Mouse (Mus musculus) heart, embryonic 16.5 days (tissue): ENCODE results near the gene S100a3. TPM values are rescaled to one million over a fixed set of nuclear protein-coding genes. Genes with fewer than 3 reads are reported as not detected.

Experiments used
- ATAC-seq: fragments of 200-750 bp; cut with Nextera tagmentation; replicated peaks from 2 replicates; pipeline ENCODE4 v1.8.0; 2017; ENCODE audit warnings: moderate number of reproducible peaks; ENCODE audit not compliant: insufficient read depth, low FRiP score; ENCODE audit errors: extremely low read depth
- H3K27ac ChIP-seq: fragments of 300-500 bp; sonication (generic); 2 replicates; pipeline ENCODE4 v1.5.1; 2014; ENCODE audit warnings: mild to moderate bottlenecking, low read length, control low read depth, moderate library complexity
- H3K27me3 ChIP-seq: fragments of 300-500 bp; sonication (generic); 2 replicates; pipeline ENCODE4 v1.6.1; 2014; ENCODE audit warnings: low read length, mixed read lengths; ENCODE audit not compliant: control insufficient read depth, insufficient read depth
- H3K36me3 ChIP-seq: fragments of 300-500 bp; sonication (generic); 2 replicates; pipeline ENCODE4 v1.6.1; 2014; ENCODE audit not compliant: control insufficient read depth, insufficient read depth
- H3K4me1 ChIP-seq: fragments of 300-500 bp; sonication (generic); 2 replicates; pipeline ENCODE4 v1.6.1; 2014; ENCODE audit warnings: low read length, mixed read lengths; ENCODE audit not compliant: control insufficient read depth, insufficient read depth
- H3K4me2 ChIP-seq: fragments of 300-500 bp; sonication (generic); 2 replicates; pipeline ENCODE4 v1.6.1; 2014; ENCODE audit warnings: low read depth, mild to moderate bottlenecking, control low read depth, low read length
- H3K4me3 ChIP-seq: fragments of 300-500 bp; sonication (generic); 2 replicates; pipeline ENCODE4 v1.5.1; 2014; ENCODE audit warnings: mild to moderate bottlenecking, control low read depth, low read length
- H3K9ac ChIP-seq: fragments of 300-500 bp; sonication (generic); 2 replicates; pipeline ENCODE4 v1.6.1; 2014; ENCODE audit warnings: low read length, control low read depth
- H3K9me3 ChIP-seq: fragments of 300-500 bp; sonication (generic); replicated peaks from 2 replicates; pipeline ENCODE4 v1.6.1; 2016; ENCODE audit warnings: low read length; ENCODE audit not compliant: control insufficient read depth
- WGBS: fragments of 180-500 bp; shearing (Covaris S2); extraction: QIAGEN DNeasy Blood & Tissue Kit; methylation state at CpG from one replicate; pipeline ENCODE4 v1.1.7; 2014; 5-methylcytosine and 5-hydroxymethylcytosine counted together
- polyA plus RNA-seq: library from polyadenylated mRNA; unstranded; fragments of >200 nt; fragmentation: Nextera tagmentation; extraction: Ambion mirVana; gene quantifications from 2 replicates; pipeline ENCODE4 v1.2.1, GENCODE M21; 2015

The S100a3 gene
- polyA plus RNA-seq, 1 experiment from 2014 or later, result 3.8 TPM

- H3K27ac ChIP-seq, result no peak overlapping the region
- no peak overlapping the region for H3K4me3 ChIP-seq
- ATAC-seq, result no peak
- H3K4me2 ChIP-seq, result no peak overlapping the region
- WGBS, result 94% methylated on average over 1 of the region's 1 CpGs
- H3K9me3 ChIP-seq, result 0 out of 2 replicates have a peak, but pooled peaks cover 2% of the 10 kb centered on the region
- no peak overlapping the region for H3K9ac ChIP-seq
- H3K27me3 ChIP-seq, result no peaks in the 10 kb centered on the region
- no peaks in the 10 kb centered on the region for H3K36me3 ChIP-seq
- H3K4me1 ChIP-seq, result peaks cover 5% of the 10 kb centered on the region; the same call in 1 of the 2 replicates
Measured at GRCm38 (mm10) chr3:90582156-90582555, 21.8 kb downstream of the S100a3 start.

- Histone ChIP-seq H3K36me3 (no peaks in the 10 kb centered on the region), H3K9ac (no peak overlapping the region), H3K9me3 (0 out of 2 replicates have a peak, but pooled peaks cover 2% of the 10 kb centered on the region), H3K4me3 (no peak overlapping the region), H3K27ac (no peak overlapping the region), H3K27me3 (no peaks in the 10 kb centered on the region), H3K4me1 (peaks cover 9% of the 10 kb centered on the region), H3K4me2 (no peak overlapping the region)
- WGBS, result 81% methylated on average over 4 of the region's 4 CpGs
- no peak for ATAC-seq
Measured at GRCm38 (mm10) chr3:90582556-90582955, 22.2 kb downstream of the S100a3 start.

- no peaks in the 10 kb centered on the region for H3K36me3 ChIP-seq
- H3K4me1 ChIP-seq, result peaks cover 10% of the 10 kb centered on the region
- WGBS, result 37% methylated on average over 3 of the region's 3 CpGs
- H3K4me2 ChIP-seq, result no peak overlapping the region
- 0 out of 2 replicates have a peak, but pooled peaks cover 2% of the 10 kb centered on the region for H3K9me3 ChIP-seq
- H3K27ac ChIP-seq, result no peak overlapping the region
- no peak for ATAC-seq
- no peaks in the 10 kb centered on the region for H3K27me3 ChIP-seq
- no peak overlapping the region for H3K9ac ChIP-seq
- H3K4me3 ChIP-seq, result no peak overlapping the region
Measured at GRCm38 (mm10) chr3:90583893-90584292, 23.5 kb downstream of the S100a3 start.

DNA sequence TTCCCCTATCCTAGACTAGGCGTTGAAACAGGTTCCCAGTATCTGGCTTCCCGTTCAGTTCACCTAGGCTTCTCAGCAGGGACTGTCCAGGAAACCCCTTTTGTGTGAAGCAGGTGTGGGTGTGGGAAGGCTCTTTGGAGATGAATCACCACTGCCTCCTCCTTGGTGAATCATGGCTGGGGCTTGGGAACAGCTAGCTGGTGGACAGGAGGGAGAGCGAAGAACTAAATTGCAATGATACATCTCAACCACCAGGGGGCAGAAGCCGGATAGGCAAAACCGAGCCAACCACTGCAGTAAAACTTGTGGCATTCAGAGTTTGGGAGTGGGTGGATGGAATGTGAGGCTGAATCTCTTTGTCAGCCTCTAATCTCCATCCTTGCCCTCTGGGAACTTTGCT is 25.2 kb downstream of the S100a3 start:
- Histone ChIP-seq H3K9me3 (0 out of 2 replicates have a peak, but pooled peaks cover 2% of the 10 kb centered on the region), H3K27ac (no peak overlapping the region), H3K4me1 (peaks cover 9% of the 10 kb centered on the region; the same call in 1 of the 2 replicates), H3K36me3 (no peaks in the 10 kb centered on the region), H3K27me3 (no peaks in the 10 kb centered on the region), H3K4me2 (no peak overlapping the region), H3K9ac (no peak overlapping the region), H3K4me3 (no peak overlapping the region)
- no peak for ATAC-seq
- WGBS, result 29% methylated on average over 5 of the region's 5 CpGs

GRCm38 (mm10) chr3:90586016-90586643 is 25.8 kb downstream of the S100a3 start:
- H3K27ac ChIP-seq, result no peak overlapping the region; the same call in 1 of the 2 replicates
- H3K9me3 ChIP-seq, result 0 out of 2 replicates have a peak, but pooled peaks cover 2% of the 10 kb centered on the region
- no peaks in the 10 kb centered on the region for H3K36me3 ChIP-seq
- 75% methylated on average over 15 of the region's 15 CpGs for WGBS
- ATAC-seq, result no peak
- peaks cover 9% of the 10 kb centered on the region; the same call in 1 of the 2 replicates for H3K4me1 ChIP-seq
- H3K9ac ChIP-seq, result no peak overlapping the region
- no peak overlapping the region for H3K4me2 ChIP-seq
- no peaks in the 10 kb centered on the region for H3K27me3 ChIP-seq
- H3K4me3 ChIP-seq, result no peak overlapping the region

GRCm38 (mm10) chr3:90586906-90587305 is 26.5 kb downstream of the S100a3 start:
- no peaks in the 10 kb centered on the region for H3K36me3 ChIP-seq
- H3K27ac ChIP-seq, result peak overlapping the region; percentile 55
- H3K9me3 ChIP-seq, result 0 out of 2 replicates have a peak, but pooled peaks cover 2% of the 10 kb centered on the region
- no peak overlapping the region for H3K4me2 ChIP-seq
- H3K27me3 ChIP-seq, result no peaks in the 10 kb centered on the region
- peaks cover 9% of the 10 kb centered on the region; the same call in 1 of the 2 replicates for H3K4me1 ChIP-seq
- ATAC-seq, result peak; percentile 67
- 40% methylated on average over 10 of the region's 10 CpGs for WGBS
- H3K9ac ChIP-seq, result peak overlapping the region; percentile 38; the same call in 1 of the 2 replicates
- H3K4me3 ChIP-seq, result no peak overlapping the region

DNA sequence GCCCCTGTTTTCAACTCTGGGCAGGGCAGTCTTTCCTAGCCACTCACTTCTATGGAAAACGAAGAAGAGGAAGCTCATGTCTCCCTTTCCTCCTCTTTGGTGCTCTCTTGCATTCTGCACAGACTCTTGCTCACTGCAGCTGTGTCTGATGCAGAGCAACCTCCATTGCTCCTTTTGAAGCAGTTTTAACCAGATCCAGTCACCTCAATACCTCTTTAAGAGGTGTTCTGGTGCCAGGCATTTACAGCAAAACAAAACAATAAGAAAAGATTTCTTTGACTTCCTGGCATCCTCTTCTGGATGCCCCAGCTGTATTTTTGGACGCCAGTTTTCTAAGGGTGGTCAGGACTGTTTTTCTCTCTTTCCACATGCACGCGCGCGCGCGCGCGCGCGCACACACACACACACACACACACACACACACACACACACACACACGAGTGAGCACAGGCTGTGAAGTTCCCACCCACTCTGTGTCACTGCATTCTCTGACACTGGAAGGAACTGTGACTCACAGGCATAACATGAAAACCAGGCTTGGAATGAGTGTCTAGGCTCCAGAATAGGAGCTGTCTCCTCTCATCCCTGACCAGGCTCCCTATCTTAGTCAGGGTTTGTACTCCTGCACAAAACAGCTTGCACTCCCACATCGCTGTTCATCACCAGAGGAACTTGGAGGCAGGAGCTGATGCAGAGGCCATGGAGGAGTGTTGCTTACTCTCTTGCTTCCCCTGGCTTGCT is 27.2 kb downstream of the S100a3 start:
- peak overlapping the region; percentile 38; the same call in 1 of the 2 replicates for H3K9ac ChIP-seq
- peaks cover 9% of the 10 kb centered on the region; the same call in 1 of the 2 replicates for H3K4me1 ChIP-seq
- no peaks in the 10 kb centered on the region for H3K27me3 ChIP-seq
- no peaks in the 10 kb centered on the region for H3K36me3 ChIP-seq
- H3K4me3 ChIP-seq, result no peak overlapping the region
- H3K27ac ChIP-seq, result peak overlapping the region; percentile 55
- no peak overlapping the region for H3K4me2 ChIP-seq
- no peaks in the 10 kb centered on the region for H3K9me3 ChIP-seq
- WGBS, result 76% methylated on average over 14 of the region's 14 CpGs
- no peak for ATAC-seq

DNA sequence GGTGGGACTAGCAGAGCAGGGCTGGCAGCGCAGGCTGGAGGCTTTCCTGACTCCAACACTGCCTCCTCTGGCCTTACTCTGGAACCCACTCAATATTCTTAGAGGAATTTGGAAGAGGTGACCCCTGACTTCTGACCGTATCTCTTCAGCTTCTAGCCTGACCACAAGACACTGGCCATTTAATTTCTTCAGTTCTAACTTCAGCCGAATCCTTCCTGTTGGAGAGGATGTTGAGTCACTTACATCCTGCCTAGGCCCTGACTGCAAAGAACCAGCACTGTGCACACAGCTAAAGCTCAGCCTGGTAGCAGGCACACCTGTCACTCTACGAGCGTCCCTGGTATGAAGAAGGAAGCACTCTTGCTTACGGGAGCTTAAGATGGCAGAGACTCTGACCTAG is 29.0 kb downstream of the S100a3 start:
- no peak overlapping the region for H3K9ac ChIP-seq
- no peaks in the 10 kb centered on the region for H3K27me3 ChIP-seq
- H3K36me3 ChIP-seq, result no peaks in the 10 kb centered on the region
- H3K4me2 ChIP-seq, result no peak overlapping the region
- 0 out of 2 replicates have a peak, but pooled peaks cover 3% of the 10 kb centered on the region for H3K9me3 ChIP-seq
- WGBS, result 76% methylated on average over 6 of the region's 6 CpGs
- H3K4me1 ChIP-seq, result peaks cover 9% of the 10 kb centered on the region; the same call in 1 of the 2 replicates
- no peak overlapping the region for H3K27ac ChIP-seq
- ATAC-seq, result 0 out of 2 replicates have a peak, but pooled peaks have one; percentile 30
- no peak overlapping the region for H3K4me3 ChIP-seq

- no peak within 1 kb of the TSS for H3K4me2 ChIP-seq
- no peak within 1 kb of the TSS for H3K4me3 ChIP-seq
- no peak for ATAC-seq
- no peaks in the 10 kb centered on the region for H3K27me3 ChIP-seq
- H3K9me3 ChIP-seq, result 0 out of 2 replicates have a peak, but pooled peaks cover 3% of the 10 kb centered on the region
- WGBS, result 77% methylated on average over 8 of the region's 8 CpGs
- H3K36me3 ChIP-seq, result no peaks in the 10 kb centered on the region
- no peak within 1 kb of the TSS for H3K9ac ChIP-seq
- no peak within 1 kb of the TSS for H3K27ac ChIP-seq
- H3K4me1 ChIP-seq, result peaks cover 9% of the 10 kb centered on the region; the same call in 1 of the 2 replicates
Measured at GRCm38 (mm10) chr3:90589947-90590346, 29.6 kb downstream of the S100a3 start, which contains the start of gene S100a2. Gene S100a2, plus strand, starts transcription at chr3:90590247.
